Mouse (Mus musculus) embryonic facial prominence, embryonic 15.5 days (tissue): ENCODE measurements around the gene Oasl2. TPM values are rescaled to one million over a fixed set of nuclear protein-coding genes. Genes with fewer than 3 reads are reported as not detected.
"Not testable (repeated sequence)": the region's sequence is repeated elsewhere in the genome, so short reads cannot be mapped to it uniquely, and the experiment has no call there.

ENCODE experiments used
- ATAC-seq: fragments of 200-750 bp; cut with Nextera tagmentation; 2 replicates; pipeline ENCODE4 v1.8.0; 2017; ENCODE audit warnings: low read depth, moderate TSS enrichment; ENCODE audit not compliant: insufficient number of reproducible peaks, low FRiP score, low TSS enrichment
- H3K27ac ChIP-seq: fragments of 300-500 bp; sonication (generic); replicated peaks from 2 replicates; pipeline ENCODE4 v1.5.1; 2015; ENCODE audit warnings: mild to moderate bottlenecking, inconsistent platforms
- H3K27me3 ChIP-seq: fragments of 300-500 bp; sonication (generic); 2 replicates; pipeline ENCODE4 v1.6.1; 2015; ENCODE audit warnings: inconsistent platforms
- H3K36me3 ChIP-seq: fragments of 300-500 bp; sonication (generic); 2 replicates; pipeline ENCODE4 v1.6.1; 2015; ENCODE audit warnings: mild to moderate bottlenecking, inconsistent platforms
- H3K4me1 ChIP-seq: fragments of 300-500 bp; sonication (generic); 2 replicates; pipeline ENCODE4 v1.6.1; 2015; ENCODE audit warnings: inconsistent platforms
- H3K4me2 ChIP-seq: fragments of 300-500 bp; sonication (generic); replicated peaks from 2 replicates; pipeline ENCODE4 v1.6.1; 2015; ENCODE audit warnings: mild to moderate bottlenecking, inconsistent platforms
- H3K4me3 ChIP-seq: fragments of 300-500 bp; sonication (generic); replicated peaks from 2 replicates; pipeline ENCODE4 v1.5.1; 2015; ENCODE audit warnings: mild to moderate bottlenecking, inconsistent platforms
- H3K9ac ChIP-seq: fragments of 300-500 bp; sonication (generic); 2 replicates; pipeline ENCODE4 v1.6.1; 2015; ENCODE audit warnings: inconsistent platforms
- H3K9me3 ChIP-seq: fragments of 300-500 bp; sonication (generic); replicated peaks from 2 replicates; pipeline ENCODE4 v1.6.1; 2016; ENCODE audit warnings: inconsistent platforms
- WGBS: fragments of 180-500 bp; shearing (Covaris S2); methylation state at CpG from one replicate; pipeline ENCODE4 v1.1.7; 2015; 5-methylcytosine and 5-hydroxymethylcytosine counted together
- polyA plus RNA-seq: library from polyadenylated mRNA; unstranded; fragments of >200 nt; fragmentation: Nextera tagmentation; extraction: Ambion mirVana; gene quantifications from 2 replicates; pipeline ENCODE4 v1.2.1, GENCODE M21; 2015

Gene Oasl2
- polyA plus RNA-seq, 1 experiment from 2014 or later, result 6.5 TPM

DNA sequence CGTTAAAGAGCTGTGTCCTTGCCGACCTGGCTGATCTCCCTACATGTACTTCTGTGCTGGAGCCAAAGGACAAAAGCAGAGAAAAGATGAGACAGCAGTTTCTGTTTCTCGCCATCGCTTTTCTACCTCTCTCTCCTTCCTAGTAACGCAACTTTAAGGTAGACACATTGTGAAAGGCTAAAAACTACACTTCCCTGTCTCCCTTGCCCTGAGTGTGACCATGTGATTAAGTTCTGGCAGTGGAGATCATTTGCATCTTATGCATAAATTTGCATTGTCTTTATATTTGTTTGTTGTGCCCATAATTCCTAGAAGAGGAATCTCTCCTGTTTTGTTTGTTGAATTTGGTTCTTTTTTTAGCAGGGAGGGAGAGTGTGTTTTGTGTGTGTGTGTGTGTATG is 19.1 kb downstream of the Oasl2 start:
- WGBS, result 71% methylated on average over 5 of the region's 5 CpGs
- no peak overlapping the region for H3K4me2 ChIP-seq
- no peaks in the 10 kb centered on the region for H3K4me1 ChIP-seq
- no peak overlapping the region for H3K27ac ChIP-seq
- no peaks in the 10 kb centered on the region for H3K9me3 ChIP-seq
- no peak for ATAC-seq
- no peak overlapping the region for H3K4me3 ChIP-seq
- H3K36me3 ChIP-seq, result no peaks in the 10 kb centered on the region
- H3K27me3 ChIP-seq, result no peaks in the 10 kb centered on the region
- H3K9ac ChIP-seq, result no peak overlapping the region

DNA sequence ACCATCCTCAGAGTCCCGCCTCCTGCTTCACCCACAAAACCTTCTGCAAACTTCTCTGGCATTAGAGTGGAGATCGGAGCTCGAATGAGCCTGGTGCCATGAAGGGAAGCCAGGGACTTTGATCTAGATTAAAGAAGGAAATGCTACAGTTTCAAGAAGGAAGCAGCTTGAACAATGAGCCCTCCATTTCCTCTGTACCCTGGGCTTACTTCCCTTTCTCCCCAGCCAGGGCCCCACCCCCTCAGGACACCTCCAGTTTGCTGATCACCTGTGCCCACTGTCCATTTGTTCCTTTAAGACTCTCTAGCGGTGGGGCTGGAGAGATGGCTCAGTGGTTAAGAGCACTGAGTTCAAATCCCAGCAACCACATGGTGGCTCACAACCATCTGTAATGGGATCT is 20.0 kb downstream of the Oasl2 start:
- no peaks in the 10 kb centered on the region for H3K4me1 ChIP-seq
- no peak overlapping the region for H3K4me3 ChIP-seq
- H3K9ac ChIP-seq, result no peak overlapping the region
- no peaks in the 10 kb centered on the region for H3K9me3 ChIP-seq
- 76% methylated on average over 4 of the region's 4 CpGs for WGBS
- H3K36me3 ChIP-seq, result no peaks in the 10 kb centered on the region
- H3K27ac ChIP-seq, result no peak overlapping the region
- no peak for ATAC-seq
- H3K27me3 ChIP-seq, result no peaks in the 10 kb centered on the region
- H3K4me2 ChIP-seq, result no peak overlapping the region

DNA sequence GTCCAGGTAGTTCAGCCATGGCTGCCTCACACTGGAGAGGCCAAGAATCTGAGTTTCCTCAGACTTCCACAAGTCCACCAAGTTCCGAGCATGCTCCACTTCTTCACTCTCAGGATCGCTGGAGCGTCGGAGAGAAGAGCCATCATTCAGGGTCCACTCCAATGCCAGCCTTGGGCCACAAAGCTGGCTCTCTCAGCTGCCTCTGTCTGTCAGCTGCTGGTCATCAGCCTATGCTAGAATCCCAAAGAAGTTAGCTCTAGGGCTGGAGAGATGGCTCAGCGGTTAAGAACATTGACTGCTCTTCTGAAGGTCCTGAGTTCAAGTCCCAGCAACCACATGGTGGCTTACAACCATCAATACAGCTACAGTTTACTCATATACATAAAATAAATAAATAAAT is 20.6 kb downstream of the Oasl2 start:
- not testable (repeated sequence) for ATAC-seq, H3K4me2 ChIP-seq, H3K4me3 ChIP-seq, H3K9me3 ChIP-seq, H3K27me3 ChIP-seq, H3K4me1 ChIP-seq, H3K27ac ChIP-seq, H3K36me3 ChIP-seq, H3K9ac ChIP-seq
- 88% methylated on average over 5 of the region's 5 CpGs for WGBS

DNA sequence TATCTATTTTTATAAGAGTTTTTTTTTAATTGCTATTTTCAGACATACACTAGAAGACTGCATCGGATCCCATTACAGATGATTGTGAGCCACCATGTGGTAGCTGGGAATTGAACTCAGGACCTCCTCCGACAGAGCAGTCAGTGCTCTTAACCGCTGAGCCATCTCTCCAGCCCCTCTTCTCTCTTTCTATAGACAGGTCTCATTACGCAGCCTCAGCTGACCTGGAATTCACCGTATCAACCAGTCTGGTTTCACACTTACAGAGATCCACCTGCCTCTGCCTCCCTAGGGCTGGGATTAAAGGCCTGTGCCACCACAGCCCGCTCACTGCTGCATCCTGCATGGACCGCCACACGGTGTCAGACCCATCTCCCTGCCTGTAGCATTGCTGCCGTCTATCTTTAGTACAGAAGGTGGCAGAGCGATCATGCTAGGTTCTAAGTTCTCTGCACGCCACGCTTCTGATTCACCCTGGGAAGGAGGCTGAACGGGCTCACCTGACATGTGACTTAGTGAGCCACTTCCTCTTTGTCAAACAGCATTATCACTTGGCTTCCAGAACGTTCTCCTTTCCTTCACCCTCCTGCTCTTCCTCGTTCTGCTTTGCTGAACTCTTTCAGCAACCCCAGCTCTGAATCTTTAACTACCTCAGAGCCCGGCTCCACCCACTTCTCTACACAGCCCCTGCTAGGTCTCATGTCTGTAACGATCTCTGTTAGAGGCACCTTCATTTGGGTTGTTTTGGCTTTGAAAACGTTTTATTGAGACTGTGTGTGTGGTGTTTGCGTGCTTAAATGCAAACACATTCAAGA is 25.0 kb downstream of the Oasl2 start:
- H3K9me3 ChIP-seq, result no peaks in the 10 kb centered on the region
- H3K9ac ChIP-seq, result no peak overlapping the region
- no peak overlapping the region for H3K27ac ChIP-seq
- H3K4me2 ChIP-seq, result no peak overlapping the region
- no peaks in the 10 kb centered on the region for H3K36me3 ChIP-seq
- no peak for ATAC-seq
- 70% methylated on average over 19 of the region's 19 CpGs for WGBS
- no peaks in the 10 kb centered on the region for H3K27me3 ChIP-seq
- H3K4me1 ChIP-seq, result peaks cover 3% of the 10 kb centered on the region; the same call in 1 of the 2 replicates
- H3K4me3 ChIP-seq, result no peak overlapping the region

DNA sequence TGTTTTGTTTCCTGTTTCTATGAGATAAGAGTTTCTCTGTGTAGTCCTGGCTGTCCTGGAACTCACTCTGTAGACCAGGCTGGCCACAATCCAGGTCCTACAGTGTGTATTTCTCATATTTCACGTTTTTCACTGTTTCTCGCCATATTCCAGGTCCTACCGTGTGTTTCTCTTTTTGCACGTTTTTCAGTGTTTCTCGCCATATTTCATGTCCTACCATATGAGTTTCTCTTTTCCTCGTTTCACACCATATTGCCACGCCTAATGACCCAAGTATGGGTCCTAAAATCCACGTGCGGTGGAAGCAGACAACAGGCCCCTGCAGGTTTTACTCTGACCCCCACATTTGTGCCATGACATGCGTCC is 25.6 kb downstream of the Oasl2 start:
- H3K4me3 ChIP-seq, result no peak overlapping the region
- no peaks in the 10 kb centered on the region for H3K27me3 ChIP-seq
- no peak overlapping the region for H3K9ac ChIP-seq
- no peaks in the 10 kb centered on the region for H3K9me3 ChIP-seq
- 56% methylated on average over 10 of the region's 10 CpGs for WGBS
- no peak; the same call in 1 of the 2 replicates for ATAC-seq
- H3K27ac ChIP-seq, result no peak overlapping the region
- peaks cover 3% of the 10 kb centered on the region; the same call in 1 of the 2 replicates for H3K4me1 ChIP-seq
- no peaks in the 10 kb centered on the region for H3K36me3 ChIP-seq
- no peak overlapping the region for H3K4me2 ChIP-seq

DNA sequence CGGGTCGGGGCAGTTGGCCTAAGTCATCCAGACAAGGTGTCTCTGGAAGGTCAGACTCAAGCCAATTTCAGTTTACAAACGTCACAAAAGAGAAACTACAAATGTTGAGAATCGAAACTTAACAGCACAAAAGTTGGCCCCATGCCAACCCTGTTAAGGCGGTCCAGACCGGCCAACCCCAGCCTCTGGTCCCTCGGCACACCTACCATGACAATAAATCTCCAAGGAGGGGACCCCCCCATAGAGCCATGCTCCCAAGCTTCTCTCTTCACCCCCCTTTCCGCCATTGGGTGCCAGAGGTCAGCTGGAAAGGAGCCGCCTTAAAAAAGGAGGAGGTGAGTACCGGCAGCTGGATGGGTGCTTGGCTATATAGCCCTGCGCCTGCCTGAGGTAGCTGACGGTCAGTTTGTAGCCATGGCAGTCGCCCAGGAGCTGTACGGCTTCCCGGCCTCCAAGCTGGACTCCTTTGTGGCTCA is 26.3 kb downstream of the Oasl2 start, which contains the start of gene Oasl1:
TSS of gene Oasl1 (plus strand) at position 243 of the 476 bp plus-strand sequence.
- H3K27me3 ChIP-seq, result no peaks in the 10 kb centered on the region
- no peak within 1 kb of the TSS for H3K9ac ChIP-seq
- H3K9me3 ChIP-seq, result no peaks in the 10 kb centered on the region
- H3K27ac ChIP-seq, result no peak within 1 kb of the TSS
- H3K4me1 ChIP-seq, result peaks cover 3% of the 10 kb centered on the region; the same call in 1 of the 2 replicates
- ATAC-seq, result no peak
- H3K4me3 ChIP-seq, result peak within 1 kb of the TSS; percentile 32
- no peaks in the 10 kb centered on the region for H3K36me3 ChIP-seq
- H3K4me2 ChIP-seq, result peak within 1 kb of the TSS; percentile 43
- 38% methylated on average over 15 of the region's 15 CpGs for WGBS

DNA sequence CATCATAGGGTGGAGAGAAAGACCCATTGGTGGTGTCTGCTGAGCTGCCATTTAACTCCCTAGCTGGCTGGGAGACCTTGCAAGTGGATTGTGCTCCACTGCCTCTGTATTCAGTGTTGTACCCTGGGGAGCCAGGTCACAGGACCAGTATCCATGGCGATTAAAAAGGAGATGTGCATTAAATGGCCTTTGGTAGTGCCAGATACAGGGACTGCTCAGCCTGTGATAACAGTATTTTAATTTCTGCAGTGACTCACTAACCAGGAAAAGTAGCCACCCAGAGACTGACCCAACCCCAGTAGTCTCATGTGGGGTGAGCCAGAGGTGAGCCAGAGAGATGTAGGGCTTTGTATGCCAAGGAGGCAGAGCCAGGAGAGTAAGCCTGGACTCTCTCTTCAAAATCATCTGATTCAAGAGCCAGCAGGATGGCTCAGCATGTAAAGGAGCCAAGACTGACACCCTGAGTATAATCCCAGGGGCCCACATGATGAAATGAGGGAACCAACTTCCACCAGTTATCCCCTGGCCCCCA is 29.5 kb downstream of the Oasl2 start:
- H3K9ac ChIP-seq, result no peak overlapping the region
- no peak overlapping the region for H3K27ac ChIP-seq
- H3K4me2 ChIP-seq, result no peak overlapping the region
- peaks cover 3% of the 10 kb centered on the region; the same call in 1 of the 2 replicates for H3K4me1 ChIP-seq
- no peak for ATAC-seq
- H3K4me3 ChIP-seq, result no peak overlapping the region
- H3K27me3 ChIP-seq, result no peaks in the 10 kb centered on the region
- no peaks in the 10 kb centered on the region for H3K9me3 ChIP-seq
- WGBS, result 72% methylated on average over 1 of the region's 1 CpGs
- no peaks in the 10 kb centered on the region for H3K36me3 ChIP-seq

DNA sequence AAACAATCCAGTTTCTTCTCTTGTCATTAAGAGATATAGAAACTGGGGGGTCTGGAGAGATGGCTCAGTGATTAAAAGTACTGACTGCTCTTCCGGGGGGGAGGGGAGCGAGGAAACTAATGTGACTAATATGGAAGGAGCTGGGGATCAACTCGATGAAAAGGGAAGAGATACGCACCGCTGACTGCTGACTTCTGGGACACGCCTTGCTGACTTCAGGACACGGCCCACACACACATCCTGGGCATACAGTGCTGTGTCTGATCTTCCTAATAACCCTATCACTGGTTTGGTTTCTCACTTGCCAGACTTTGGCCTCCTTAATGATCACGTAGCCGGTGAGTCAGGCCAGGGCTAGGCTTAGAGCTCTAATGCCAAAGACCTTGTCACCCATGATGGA is 30.0 kb downstream of the Oasl2 start:
- Histone ChIP-seq H3K9me3 (no peaks in the 10 kb centered on the region), H3K4me2 (no peak overlapping the region), H3K27ac (no peak overlapping the region), H3K27me3 (no peaks in the 10 kb centered on the region), H3K9ac (no peak overlapping the region), H3K4me1 (peaks cover 3% of the 10 kb centered on the region; the same call in 1 of the 2 replicates), H3K36me3 (no peaks in the 10 kb centered on the region), H3K4me3 (no peak overlapping the region)
- ATAC-seq, result no peak
- 79% methylated on average over 9 of the region's 9 CpGs for WGBS

DNA sequence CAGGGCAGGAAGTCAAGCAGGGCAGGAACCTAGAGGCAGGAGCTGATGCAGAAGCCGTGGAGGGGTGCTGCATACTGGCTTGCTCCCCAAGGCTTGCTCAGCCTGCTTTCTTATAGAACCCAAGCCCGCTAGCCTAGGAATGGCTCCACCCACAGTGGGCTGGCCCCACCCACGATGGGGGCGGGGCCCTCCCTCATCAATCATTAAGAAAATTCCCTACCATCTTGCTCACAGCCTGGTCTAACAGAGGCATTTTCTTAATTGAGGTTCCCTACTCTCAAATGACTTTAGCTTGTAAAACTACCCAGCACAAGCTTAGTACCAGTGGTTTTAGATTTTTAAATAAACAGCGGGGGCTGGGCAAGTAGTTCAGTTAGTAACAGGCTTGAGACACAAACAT is 34.9 kb downstream of the Oasl2 start:
- Histone ChIP-seq H3K27ac (no peak overlapping the region), H3K9me3 (no peaks in the 10 kb centered on the region), H3K4me3 (no peak overlapping the region), H3K4me1 (no peaks in the 10 kb centered on the region), H3K27me3 (no peaks in the 10 kb centered on the region), H3K4me2 (no peak overlapping the region), H3K9ac (no peak overlapping the region), H3K36me3 (no peaks in the 10 kb centered on the region)
- ATAC-seq, result no peak
- whole genome bisulfite sequencing, result 57% methylated on average over 5 of the region's 5 CpGs

DNA sequence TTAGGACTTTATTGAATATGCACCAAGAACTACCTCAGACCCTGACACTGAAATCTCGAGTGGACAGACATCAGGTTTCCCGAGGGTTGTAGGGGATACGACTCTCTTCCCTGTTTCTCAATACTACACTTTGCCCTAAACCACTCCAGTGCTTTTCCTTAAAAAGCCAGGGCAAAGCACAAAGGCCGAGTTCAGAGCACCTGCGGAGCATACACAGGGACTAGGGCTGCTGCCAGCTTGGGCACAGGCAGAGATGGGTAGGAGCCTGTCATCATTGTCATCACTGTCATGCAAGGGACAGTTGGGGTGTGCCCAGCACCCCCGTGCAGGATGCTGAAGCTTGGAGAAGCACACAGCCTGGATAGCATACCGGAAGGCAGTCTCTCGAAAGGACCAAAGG is 36.5 kb downstream of the Oasl2 start:
- Histone ChIP-seq H3K9me3 (no peaks in the 10 kb centered on the region), H3K27ac (no peak overlapping the region), H3K4me1 (no peaks in the 10 kb centered on the region), H3K27me3 (no peaks in the 10 kb centered on the region), H3K36me3 (no peaks in the 10 kb centered on the region), H3K4me3 (no peak overlapping the region), H3K9ac (no peak overlapping the region), H3K4me2 (no peak overlapping the region)
- WGBS, result 81% methylated on average over 8 of the region's 8 CpGs
- ATAC-seq, result no peak

DNA sequence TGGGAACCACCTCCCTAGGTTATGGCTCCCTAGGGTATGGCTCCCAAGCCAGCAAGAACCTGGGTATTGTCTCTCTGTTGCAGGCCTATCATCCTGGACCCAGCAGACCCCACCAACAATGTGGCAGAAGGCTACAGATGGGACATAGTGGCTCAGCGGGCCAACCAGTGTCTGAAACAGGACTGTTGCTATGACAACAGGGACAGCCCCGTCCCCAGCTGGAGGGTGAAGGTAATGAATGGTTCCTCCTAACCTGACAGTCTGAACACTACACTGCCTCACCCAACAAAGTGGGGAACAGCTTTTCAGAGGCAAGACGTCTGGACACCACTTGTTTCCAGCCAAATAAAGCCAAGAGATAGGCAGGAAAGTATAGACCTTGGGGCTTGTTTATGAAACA is 39.1 kb downstream of the Oasl2 start:
- ATAC-seq, result peak; percentile 37; the same call in 1 of the 2 replicates
- Histone ChIP-seq H3K9me3 (no peaks in the 10 kb centered on the region), H3K4me3 (no peak overlapping the region), H3K4me1 (no peaks in the 10 kb centered on the region), H3K36me3 (no peaks in the 10 kb centered on the region), H3K27ac (no peak overlapping the region), H3K9ac (no peak overlapping the region), H3K4me2 (no peak overlapping the region), H3K27me3 (no peaks in the 10 kb centered on the region)
- WGBS, result 29% methylated on average over 3 of the region's 3 CpGs
